Mouse (Mus musculus) hindbrain, embryonic 13.5 days (tissue): ENCODE measurements around the gene Gas2l2. TPM values are rescaled to one million over a fixed set of nuclear protein-coding genes. Genes with fewer than 3 reads are reported as not detected.
A peak's percentile ranks its signal among the peaks of the same experiment; 100 is the strongest.

Experiments
- ATAC-seq: fragments of 200-750 bp; cut with Nextera tagmentation; 2 replicates; pipeline ENCODE4 v1.8.0; 2017; ENCODE audit warnings: moderate TSS enrichment; ENCODE audit not compliant: low FRiP score
- H3K27ac ChIP-seq: fragments of 300-500 bp; sonication (generic); 2 replicates; pipeline ENCODE4 v1.5.1; 2015; ENCODE audit warnings: inconsistent platforms, mild to moderate bottlenecking, moderate library complexity
- H3K27me3 ChIP-seq: fragments of 300-500 bp; sonication (generic); 2 replicates; pipeline ENCODE4 v1.6.1; 2015; ENCODE audit warnings: mild to moderate bottlenecking, inconsistent platforms
- H3K36me3 ChIP-seq: fragments of 300-500 bp; sonication (generic); 2 replicates; pipeline ENCODE4 v1.6.1; 2015; ENCODE audit warnings: mild to moderate bottlenecking, inconsistent platforms
- H3K4me1 ChIP-seq: fragments of 300-500 bp; sonication (generic); replicated peaks from 2 replicates; pipeline ENCODE4 v1.6.1; 2015; ENCODE audit warnings: inconsistent platforms
- H3K4me2 ChIP-seq: fragments of 300-500 bp; sonication (generic); 2 replicates; pipeline ENCODE4 v1.6.1; 2015; ENCODE audit warnings: inconsistent platforms, mild to moderate bottlenecking, moderate library complexity
- H3K4me3 ChIP-seq: fragments of 300-500 bp; sonication (generic); 2 replicates; pipeline ENCODE4 v1.5.1; 2015; ENCODE audit warnings: mild to moderate bottlenecking, inconsistent platforms
- H3K9ac ChIP-seq: fragments of 300-500 bp; sonication (generic); 2 replicates; pipeline ENCODE4 v1.6.1; 2015; ENCODE audit warnings: mild to moderate bottlenecking, inconsistent platforms
- H3K9me3 ChIP-seq: fragments of 300-500 bp; sonication (generic); 2 replicates; pipeline ENCODE4 v1.6.1; 2016; ENCODE audit warnings: inconsistent platforms
- WGBS: fragments of 180-500 bp; shearing (Covaris S2); methylation state at CpG from one replicate; pipeline ENCODE4 v1.1.7; 2015; 5-methylcytosine and 5-hydroxymethylcytosine counted together
- polyA plus RNA-seq: library from polyadenylated mRNA; unstranded; fragments of >200 nt; fragmentation: Nextera tagmentation; extraction: Ambion mirVana; gene quantifications from 2 replicates; pipeline ENCODE4 v1.2.1, GENCODE M21; 2015

The Gas2l2 gene
- polyA plus RNA-seq: 0.43 and 1.4 TPM in 2 replicates

DNA sequence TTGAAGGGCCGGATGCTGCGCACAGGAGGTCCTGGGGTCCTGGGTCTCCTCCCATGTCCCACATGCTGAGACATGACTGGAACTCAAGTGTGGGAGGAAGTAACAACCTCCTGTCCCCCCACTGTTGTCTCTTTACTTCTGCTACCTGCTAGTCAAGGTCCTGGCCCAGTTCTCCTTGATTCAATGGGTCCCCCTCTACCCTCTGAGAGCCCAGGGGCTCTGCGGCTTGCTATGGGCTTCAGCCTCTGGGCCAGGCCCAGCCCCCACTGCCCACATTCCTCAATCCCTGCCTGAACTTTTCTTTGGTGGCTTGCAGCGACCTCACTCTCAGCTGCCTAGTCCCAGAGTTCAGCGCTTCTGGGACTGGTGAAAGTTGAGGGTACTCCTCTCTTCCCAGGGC, at the start of gene Gas2l2:
Gene Gas2l2, minus strand, starts transcription at position 101 of the 400 bp plus-strand sequence.
- WGBS: 55% methylated on average over 5 of the region's 5 CpGs
- no peak for ATAC-seq
- no peak within 1 kb of the TSS for H3K9ac ChIP-seq
- H3K27me3 ChIP-seq: peaks cover 55% of the 10 kb centered on the region
- peak within 1 kb of the TSS; percentile 15; the same call in 1 of the 2 replicates for H3K4me2 ChIP-seq
- H3K4me1 ChIP-seq: no peaks in the 10 kb centered on the region
- H3K36me3 ChIP-seq: no peaks in the 10 kb centered on the region
- H3K9me3 ChIP-seq: no peaks in the 10 kb centered on the region
- no peak within 1 kb of the TSS for H3K27ac ChIP-seq
- H3K4me3 ChIP-seq: no peak within 1 kb of the TSS

DNA sequence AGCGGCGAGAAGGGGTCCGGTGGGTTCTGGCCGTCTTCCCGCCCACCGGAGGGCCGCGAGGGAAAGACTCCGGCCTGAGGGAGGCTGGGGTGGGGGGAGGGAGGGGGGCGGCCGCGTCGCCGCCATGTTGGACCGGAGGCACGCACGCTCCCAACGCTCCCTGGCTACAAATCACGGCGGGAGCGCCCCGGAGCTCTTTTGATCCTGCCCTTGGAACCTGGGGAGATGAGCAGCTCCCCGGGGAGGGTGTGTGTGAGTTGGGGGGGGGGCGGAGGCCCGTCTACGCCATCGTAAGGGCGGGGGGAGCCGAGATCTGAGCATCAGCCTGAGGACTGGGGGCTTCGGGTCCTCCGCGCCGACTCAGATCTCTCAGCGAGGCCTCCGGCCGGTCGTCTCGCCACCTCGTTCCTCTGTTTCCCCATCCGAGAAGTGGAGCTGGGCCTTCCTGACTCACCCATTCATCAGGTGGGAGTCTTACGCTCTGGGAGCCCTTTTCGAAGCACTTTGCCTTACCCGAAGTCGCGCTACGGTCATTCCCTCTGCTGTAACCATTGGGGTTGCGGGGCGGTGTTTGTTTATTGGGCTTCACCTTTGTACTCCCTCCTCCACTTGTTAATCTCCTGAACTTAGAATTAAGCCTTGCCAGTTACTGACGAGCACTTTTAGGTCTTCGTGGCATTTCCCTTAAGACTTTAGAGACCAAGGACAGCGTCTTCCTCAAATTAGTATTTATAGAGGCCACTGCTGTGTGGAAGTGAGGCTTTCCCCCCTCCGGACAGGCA, 44.2 kb upstream of the Gas2l2 start:
- Histone ChIP-seq H3K4me3 (peak overlapping the region; percentile 81), H3K9me3 (no peaks in the 10 kb centered on the region), H3K27me3 (peaks cover 7% of the 10 kb centered on the region; the same call in 1 of the 2 replicates), H3K4me2 (peak overlapping the region; percentile 97), H3K9ac (peak overlapping the region; percentile 84), H3K27ac (peak overlapping the region; percentile 99), H3K4me1 (peaks cover 21% of the 10 kb centered on the region), H3K36me3 (peaks cover 8% of the 10 kb centered on the region)
- ATAC-seq: peak; percentile 90
- under 1% methylated on average over 43 of the region's 52 CpGs for WGBS

DNA sequence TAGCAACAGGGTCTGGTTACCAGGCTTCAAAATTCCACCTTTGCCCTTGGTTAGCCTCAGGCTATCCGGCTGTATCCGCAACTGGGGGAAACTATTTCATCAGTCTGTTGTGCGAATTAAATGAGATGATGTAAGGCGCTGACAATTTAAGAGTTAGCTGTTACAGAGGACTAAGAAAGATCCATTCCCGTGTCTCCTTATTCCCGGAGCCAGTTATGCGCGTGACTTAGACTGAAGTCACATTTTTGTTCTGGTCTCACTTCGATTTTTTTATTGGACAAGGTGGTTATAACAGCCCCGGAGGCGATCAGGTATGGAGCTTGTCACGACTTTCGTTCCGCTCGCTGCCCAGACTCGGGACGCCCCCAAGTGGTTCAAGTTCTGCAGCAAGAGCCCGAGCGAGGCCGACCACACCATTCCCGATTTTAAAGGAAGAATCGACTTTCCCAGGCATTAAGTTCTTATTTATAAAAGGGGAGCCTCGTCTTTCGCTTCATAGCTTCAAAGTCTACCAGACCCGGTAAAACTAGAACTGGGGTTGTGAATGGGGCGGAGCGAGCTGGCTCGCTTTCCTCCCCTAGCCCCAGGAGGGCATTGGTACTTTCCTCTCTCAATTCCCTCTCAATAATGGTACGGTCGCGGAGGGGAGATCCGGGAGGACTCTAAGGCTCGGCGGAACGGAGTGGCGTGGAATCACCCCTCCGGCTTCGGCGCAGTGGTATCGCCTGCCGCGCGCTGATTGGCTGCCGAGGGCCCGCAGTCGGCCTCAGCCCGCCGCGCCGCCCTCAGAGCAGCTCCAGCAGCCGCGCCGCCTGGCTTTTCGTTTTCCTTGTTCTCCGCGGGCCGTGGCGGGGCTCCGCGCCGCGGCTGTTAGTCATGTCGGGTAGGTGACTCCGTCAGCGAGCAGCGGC, 43.3 kb upstream of the Gas2l2 start, which contains the start of gene Taf15:
Gene Taf15, plus strand, starts transcription at position 763 of the 911 bp plus-strand sequence.
- under 1% methylated on average over 66 of the region's 66 CpGs for WGBS

DNA sequence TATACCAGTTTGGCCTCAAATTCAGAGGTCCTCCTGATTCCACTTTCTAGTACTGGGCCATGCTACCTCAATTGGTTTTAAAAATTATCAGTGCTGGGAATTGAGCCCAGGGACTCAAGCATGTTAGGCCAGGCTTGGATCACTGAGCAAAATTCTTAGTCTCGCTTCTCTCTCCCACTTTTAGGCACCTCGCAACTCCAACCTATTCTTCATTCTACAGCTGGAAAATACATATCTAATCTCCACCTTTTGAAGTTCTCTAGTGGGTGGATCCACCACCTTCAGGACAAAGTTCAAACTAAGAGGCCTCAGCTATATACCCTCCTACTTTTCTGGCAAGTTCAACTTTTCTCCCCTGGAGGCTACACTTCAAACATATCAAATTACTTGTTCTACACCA, 42.5 kb upstream of the Gas2l2 start:
- H3K4me3 ChIP-seq: peak overlapping the region; percentile 81
- H3K27ac ChIP-seq: no peak overlapping the region
- no peak for ATAC-seq
- H3K27me3 ChIP-seq: peaks cover 7% of the 10 kb centered on the region; the same call in 1 of the 2 replicates
- no peaks in the 10 kb centered on the region for H3K9me3 ChIP-seq
- H3K36me3 ChIP-seq: no peaks in the 10 kb centered on the region; the same call in 1 of the 2 replicates
- H3K4me2 ChIP-seq: peak overlapping the region; percentile 60
- peaks cover 29% of the 10 kb centered on the region for H3K4me1 ChIP-seq
- WGBS: 92% methylated on average over 2 of the region's 2 CpGs
- H3K9ac ChIP-seq: no peak overlapping the region

More for the DNA sequence above, 43.3 kb upstream of the Gas2l2 start, which contains the start of gene Taf15:
- H3K9me3 ChIP-seq: no peaks in the 10 kb centered on the region
- H3K36me3 ChIP-seq: peaks cover 3% of the 10 kb centered on the region
- H3K4me3 ChIP-seq: peak within 1 kb of the TSS; percentile 81
- peaks cover 21% of the 10 kb centered on the region for H3K4me1 ChIP-seq
- H3K27ac ChIP-seq: peak within 1 kb of the TSS; percentile 99
- peak within 1 kb of the TSS; percentile 84 for H3K9ac ChIP-seq
- peak; percentile 99 for ATAC-seq
- H3K4me2 ChIP-seq: peak within 1 kb of the TSS; percentile 97
- H3K27me3 ChIP-seq: peaks cover 7% of the 10 kb centered on the region; the same call in 1 of the 2 replicates

DNA sequence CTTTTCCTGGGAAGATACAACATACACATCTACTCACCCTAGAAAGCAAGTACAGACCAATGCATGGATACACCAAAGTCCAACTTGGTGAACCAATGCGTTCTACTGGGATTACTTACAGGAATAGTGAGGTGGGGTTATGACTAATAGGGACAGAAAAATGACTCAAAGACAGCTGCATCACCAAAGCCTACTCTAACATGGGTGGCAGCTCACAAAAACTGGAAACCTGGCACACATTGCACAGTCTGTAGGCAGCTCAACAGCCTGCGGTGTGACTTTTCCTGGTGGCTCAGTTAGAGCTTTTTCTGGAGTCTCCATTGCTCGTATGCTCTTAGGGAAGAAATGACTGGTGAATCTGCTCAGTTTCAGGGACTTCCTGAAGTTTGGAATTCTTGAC, 39.5 kb upstream of the Gas2l2 start:
- H3K4me3 ChIP-seq: no peak overlapping the region
- 91% methylated on average over 3 of the region's 3 CpGs for WGBS
- H3K27me3 ChIP-seq: peaks cover 24% of the 10 kb centered on the region

DNA sequence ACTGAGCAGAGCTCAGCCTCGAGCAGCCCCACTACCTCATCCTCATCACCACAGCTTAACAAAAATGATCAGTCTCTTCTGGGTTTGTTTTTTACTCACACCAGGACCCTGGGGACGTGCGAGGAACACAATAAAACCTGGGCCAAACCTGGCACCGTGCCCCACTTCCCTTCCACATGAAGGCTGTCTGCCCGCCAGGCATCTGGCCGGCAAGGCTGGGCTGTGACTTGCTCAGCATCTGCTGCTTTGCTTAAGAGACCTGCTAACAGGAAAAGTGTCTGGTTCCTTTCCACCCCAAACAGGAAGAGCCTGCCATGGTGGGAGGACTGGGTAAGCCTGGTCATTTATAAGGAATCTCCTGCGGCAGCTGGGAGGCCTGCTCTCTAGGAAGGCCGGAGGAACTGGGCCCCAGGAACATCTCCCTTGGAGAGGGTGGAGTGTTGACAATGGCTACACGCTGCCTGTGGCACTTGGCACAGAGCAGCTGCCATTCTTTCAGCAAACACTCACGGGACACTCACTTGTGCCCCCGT, 37.9 kb upstream of the Gas2l2 start:
- no peaks in the 10 kb centered on the region for H3K9me3 ChIP-seq
- H3K4me1 ChIP-seq: peaks cover 33% of the 10 kb centered on the region
- H3K4me2 ChIP-seq: no peak overlapping the region
- H3K9ac ChIP-seq: 0 out of 2 replicates have a peak overlapping the region, but pooled peaks have one; percentile 29
- 54% methylated on average over 11 of the region's 11 CpGs for WGBS
- peaks cover 40% of the 10 kb centered on the region for H3K27me3 ChIP-seq
- no peak; the same call in 1 of the 2 replicates for ATAC-seq
- no peaks in the 10 kb centered on the region for H3K36me3 ChIP-seq
- peak overlapping the region; percentile 48 for H3K27ac ChIP-seq
- H3K4me3 ChIP-seq: no peak overlapping the region

More for the DNA sequence above, 39.5 kb upstream of the Gas2l2 start:
- Histone ChIP-seq H3K9ac (no peak overlapping the region), H3K27ac (no peak overlapping the region), H3K4me2 (no peak overlapping the region), H3K36me3 (no peaks in the 10 kb centered on the region), H3K9me3 (no peaks in the 10 kb centered on the region), H3K4me1 (peaks cover 22% of the 10 kb centered on the region)
- ATAC-seq: no peak

DNA sequence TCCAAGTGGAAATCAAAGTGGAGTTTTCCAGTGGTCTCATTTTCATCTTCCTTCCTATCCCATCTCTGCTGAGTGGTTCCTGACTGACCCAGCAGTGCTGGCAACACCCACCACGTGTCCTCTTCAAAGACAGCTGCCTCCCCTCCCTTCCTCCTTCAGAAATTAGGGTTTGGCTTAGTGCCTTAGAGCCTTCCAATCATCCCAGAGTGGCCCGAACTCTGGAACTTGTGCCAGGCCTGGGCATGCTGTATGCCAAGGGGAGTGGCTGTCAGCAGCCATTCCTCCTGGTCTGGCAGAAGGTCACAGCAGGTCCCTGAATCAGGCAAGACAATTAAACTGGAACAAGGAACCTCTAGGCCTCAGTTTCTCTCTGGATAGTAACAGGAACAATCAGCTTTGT, 36.7 kb upstream of the Gas2l2 start:
- Histone ChIP-seq H3K9me3 (no peaks in the 10 kb centered on the region), H3K36me3 (no peaks in the 10 kb centered on the region), H3K27ac (peak overlapping the region; percentile 48; the same call in 1 of the 2 replicates), H3K4me1 (peaks cover 31% of the 10 kb centered on the region), H3K9ac (no peak overlapping the region), H3K4me2 (no peak overlapping the region), H3K4me3 (no peak overlapping the region), H3K27me3 (peaks cover 48% of the 10 kb centered on the region)
- ATAC-seq: no peak
- 36% methylated on average over 2 of the region's 2 CpGs for WGBS

DNA sequence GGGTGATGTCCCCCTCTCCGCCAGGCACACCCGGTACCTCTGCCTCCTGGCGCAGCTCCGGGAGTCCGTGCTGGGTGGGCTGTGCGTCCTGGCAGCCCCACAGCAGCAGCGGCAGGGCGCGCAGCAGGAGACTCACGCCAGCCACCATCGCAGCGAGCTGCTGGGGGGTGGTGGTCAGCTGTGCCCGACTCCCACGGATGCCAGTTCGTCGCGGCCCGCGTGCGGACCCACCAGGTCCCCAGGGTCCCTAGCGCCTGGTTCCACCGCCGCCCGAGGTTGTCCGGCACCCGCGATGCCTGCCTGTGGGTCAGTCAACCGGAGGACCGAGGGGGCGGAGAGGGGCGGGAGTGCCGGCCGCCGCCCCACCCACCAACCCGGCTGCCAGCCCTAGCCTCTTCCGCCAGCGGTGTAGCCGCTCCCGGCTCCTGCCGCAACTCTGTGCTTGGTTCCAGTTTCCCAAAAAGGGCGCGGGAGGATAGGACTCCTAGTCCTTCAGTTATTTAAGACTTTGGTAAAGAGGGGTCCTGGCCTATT, 33.5 kb upstream of the Gas2l2 start, which contains the start of gene Mmp28:
Gene Mmp28, minus strand, starts transcription at position 361 of the 534 bp plus-strand sequence.
- H3K27me3 ChIP-seq: peaks cover 57% of the 10 kb centered on the region
- H3K4me2 ChIP-seq: peak within 1 kb of the TSS; percentile 97
- WGBS: 0% methylated on average over 40 of the region's 42 CpGs
- H3K4me3 ChIP-seq: peak within 1 kb of the TSS; percentile 60
- no peaks in the 10 kb centered on the region for H3K36me3 ChIP-seq
- no peak for ATAC-seq
- peaks cover 35% of the 10 kb centered on the region for H3K4me1 ChIP-seq
- peak within 1 kb of the TSS; percentile 81 for H3K9ac ChIP-seq
- no peaks in the 10 kb centered on the region for H3K9me3 ChIP-seq
- no peak within 1 kb of the TSS for H3K27ac ChIP-seq

DNA sequence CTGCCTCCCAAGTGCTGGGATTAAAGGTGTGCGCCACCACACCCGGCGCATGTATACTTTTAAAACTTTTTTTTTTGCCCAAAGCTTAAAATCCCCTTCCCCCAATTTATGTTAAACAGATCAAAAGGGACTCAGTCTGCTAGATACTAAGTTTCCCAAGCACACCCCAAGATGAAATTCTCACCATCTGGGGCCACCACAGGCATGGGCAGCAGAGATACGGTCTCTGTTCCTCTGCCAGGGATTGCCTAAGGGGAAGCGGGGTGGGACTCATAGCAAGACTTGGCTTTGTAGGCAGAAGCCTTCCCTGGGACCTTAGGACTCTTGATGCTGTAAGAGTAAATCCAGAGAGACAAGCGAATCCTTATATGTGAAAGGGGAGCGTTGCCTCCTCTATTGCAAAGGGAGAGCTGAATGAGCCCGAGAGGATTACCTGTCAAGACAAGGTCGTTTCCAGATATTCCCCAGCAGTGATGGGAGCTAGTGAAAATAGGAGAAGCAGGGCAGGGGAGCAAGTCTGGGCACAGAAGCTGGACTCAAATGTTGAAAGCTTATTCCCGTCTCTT, 32.3 kb upstream of the Gas2l2 start:
- 68% methylated on average over 10 of the region's 10 CpGs for WGBS
- Histone ChIP-seq H3K4me2 (peak overlapping the region; percentile 97; the same call in 1 of the 2 replicates), H3K27me3 (peaks cover 57% of the 10 kb centered on the region), H3K9me3 (no peaks in the 10 kb centered on the region), H3K27ac (no peak overlapping the region), H3K4me1 (peaks cover 33% of the 10 kb centered on the region), H3K4me3 (no peak overlapping the region), H3K9ac (0 out of 2 replicates have a peak overlapping the region, but pooled peaks have one; percentile 6), H3K36me3 (no peaks in the 10 kb centered on the region)
- no peak for ATAC-seq

DNA sequence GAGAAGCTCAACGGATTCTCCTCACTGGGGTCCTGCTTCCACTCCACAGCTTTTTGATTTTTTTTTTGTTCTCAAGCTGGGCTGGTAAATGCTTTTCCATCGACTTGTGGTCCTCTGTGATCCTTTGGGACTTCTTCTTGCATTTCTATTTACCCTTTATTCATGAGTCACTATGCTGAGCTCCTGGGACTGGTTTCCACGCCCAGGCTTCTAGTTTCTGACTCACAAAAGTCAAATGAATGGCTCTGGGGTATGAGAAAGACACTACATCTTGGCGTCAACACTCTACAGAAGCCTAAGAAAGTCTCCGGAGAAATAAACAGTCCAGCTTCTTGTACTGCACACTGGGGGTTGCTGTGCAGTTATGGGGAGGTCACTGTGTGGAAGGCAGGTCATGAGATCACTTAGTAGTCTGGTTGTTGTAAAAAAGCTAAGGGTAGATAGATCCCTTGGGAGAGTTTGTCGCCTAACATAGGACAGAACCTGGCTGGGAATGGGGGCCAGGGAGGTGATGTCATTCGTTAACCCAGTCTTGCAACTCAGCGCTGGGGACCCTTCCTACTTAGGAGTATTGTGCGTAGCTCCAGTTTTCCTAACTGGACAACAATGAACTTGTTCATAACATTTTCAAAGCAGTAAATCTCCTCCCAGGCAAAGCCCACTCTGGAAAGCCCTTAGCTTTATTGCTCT, 28.8 kb upstream of the Gas2l2 start:
- H3K9me3 ChIP-seq: no peaks in the 10 kb centered on the region

DNA sequence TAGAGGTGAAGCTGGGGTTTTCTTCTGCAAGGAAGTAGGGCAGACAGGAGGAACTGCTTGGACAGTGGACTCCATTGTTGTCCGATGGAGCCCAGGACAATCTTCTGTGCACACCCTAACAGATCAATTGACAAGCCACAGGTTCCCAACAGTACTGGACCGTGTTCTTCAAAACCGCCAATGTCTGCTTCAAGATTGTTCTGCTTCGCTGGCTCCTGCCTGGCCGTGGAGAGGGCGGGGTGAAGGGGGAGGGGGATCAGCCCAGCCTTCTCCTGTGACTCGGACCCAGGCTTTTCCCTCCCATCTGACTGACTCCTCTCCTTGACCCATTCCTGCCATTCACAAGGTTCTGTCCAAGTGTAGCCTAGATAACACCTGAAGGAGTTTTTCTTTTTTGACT, 28.0 kb upstream of the Gas2l2 start:
- H3K27me3 ChIP-seq: peaks cover 25% of the 10 kb centered on the region
- 44% methylated on average over 7 of the region's 7 CpGs for WGBS
- no peak overlapping the region for H3K4me2 ChIP-seq
- H3K9ac ChIP-seq: no peak overlapping the region
- H3K4me1 ChIP-seq: peaks cover 18% of the 10 kb centered on the region
- H3K27ac ChIP-seq: peak overlapping the region; percentile 2; the same call in 1 of the 2 replicates
- no peak overlapping the region for H3K4me3 ChIP-seq
- H3K9me3 ChIP-seq: no peaks in the 10 kb centered on the region
- H3K36me3 ChIP-seq: no peaks in the 10 kb centered on the region
- no peak for ATAC-seq

More for the DNA sequence above, 28.8 kb upstream of the Gas2l2 start:
- H3K9ac ChIP-seq: no peak overlapping the region
- H3K4me2 ChIP-seq: no peak overlapping the region
- 65% methylated on average over 9 of the region's 9 CpGs for WGBS
- H3K4me1 ChIP-seq: peaks cover 26% of the 10 kb centered on the region
- H3K36me3 ChIP-seq: no peaks in the 10 kb centered on the region
- no peak for ATAC-seq
- no peak overlapping the region for H3K4me3 ChIP-seq
- H3K27me3 ChIP-seq: peaks cover 33% of the 10 kb centered on the region
- H3K27ac ChIP-seq: no peak overlapping the region
